Mouse (Mus musculus) heart, embryonic 12.5 days (tissue): Measurements from ENCODE around the gene Rdm1. TPM values are rescaled to one million over a fixed set of nuclear protein-coding genes. Genes with fewer than 3 reads are reported as not detected.
"Not testable (repeated sequence)": the region's sequence is repeated elsewhere in the genome, so short reads cannot be mapped to it uniquely, and the experiment has no call there.

ENCODE experiments used
- ATAC-seq: fragments of 200-750 bp; cut with Nextera tagmentation; 2 replicates; pipeline ENCODE4 v1.8.0; 2017; ENCODE audit warnings: moderate TSS enrichment, moderate library complexity; ENCODE audit not compliant: insufficient number of reproducible peaks, low FRiP score
- H3K27ac ChIP-seq: fragments of 300-500 bp; sonication (generic); 2 replicates; pipeline ENCODE4 v1.5.1; 2016; ENCODE audit warnings: mild to moderate bottlenecking, moderate library complexity; ENCODE audit not compliant: poor library complexity, severe bottlenecking
- H3K27me3 ChIP-seq: fragments of 300-500 bp; sonication (generic); replicated peaks from 2 replicates; pipeline ENCODE4 v1.6.1; 2016; ENCODE audit warnings: mild to moderate bottlenecking, moderate library complexity
- H3K36me3 ChIP-seq: fragments of 300-500 bp; sonication (generic); 2 replicates; pipeline ENCODE4 v1.6.1; 2016; ENCODE audit warnings: mild to moderate bottlenecking, moderate library complexity
- H3K4me1 ChIP-seq: fragments of 300-500 bp; sonication (generic); replicated peaks from 2 replicates; pipeline ENCODE4 v1.6.1; 2016; ENCODE audit warnings: mild to moderate bottlenecking
- H3K4me2 ChIP-seq: fragments of 300-500 bp; sonication (generic); 2 replicates; pipeline ENCODE4 v1.6.1; 2016; ENCODE audit warnings: mild to moderate bottlenecking, moderate library complexity
- H3K4me3 ChIP-seq: fragments of 300-500 bp; sonication (generic); 2 replicates; pipeline ENCODE4 v1.5.1; 2016; ENCODE audit warnings: mild to moderate bottlenecking
- H3K9ac ChIP-seq: fragments of 300-500 bp; sonication (generic); 2 replicates; pipeline ENCODE4 v1.6.1; 2016; ENCODE audit warnings: mild to moderate bottlenecking, moderate library complexity
- H3K9me3 ChIP-seq: fragments of 300-500 bp; sonication (generic); replicated peaks from 2 replicates; pipeline ENCODE4 v1.6.1; 2016; ENCODE audit warnings: mild to moderate bottlenecking, moderate library complexity
- WGBS: fragments of 180-500 bp; shearing (Covaris S2); methylation state at CpG from one replicate; pipeline ENCODE4 v1.1.7; 2016; 5-methylcytosine and 5-hydroxymethylcytosine counted together
- polyA plus RNA-seq: library from polyadenylated mRNA; unstranded; fragments of >200 nt; fragmentation: Nextera tagmentation; extraction: Ambion mirVana; gene quantifications from 2 replicates; pipeline ENCODE4 v1.2.1, GENCODE M21; 2016

The Rdm1 gene
- polyA plus RNA-seq, 1 experiment from 2014 or later, result 28.3 TPM

DNA sequence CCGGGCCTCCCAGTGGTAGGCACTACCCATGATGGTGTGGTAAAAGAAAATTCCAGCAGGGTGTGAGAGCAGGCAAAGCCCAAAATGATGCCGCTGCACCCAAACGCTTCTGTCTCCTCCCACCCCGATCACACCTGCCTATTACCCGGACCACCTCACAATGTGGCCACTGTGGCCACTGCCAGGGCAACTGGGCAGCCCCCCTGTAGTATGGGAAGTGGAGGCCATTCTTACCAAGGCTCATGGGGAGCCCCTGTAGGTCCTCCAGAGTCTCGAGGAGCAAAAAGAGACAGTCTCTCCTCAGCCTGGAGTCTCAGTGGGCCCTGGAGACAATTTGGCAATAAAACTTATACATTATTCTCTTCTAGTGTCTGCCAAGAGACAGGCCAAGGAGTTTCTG, 27.8 kb upstream of the Rdm1 start, which contains the start of gene Gm11634:
Gm11634 (minus strand) TSS at position 101 of the 400 bp plus-strand sequence.
- Histone ChIP-seq H3K4me1 (no peaks in the 10 kb centered on the region), H3K9me3 (no peaks in the 10 kb centered on the region), H3K4me2 (no peak within 1 kb of the TSS), H3K27ac (no peak within 1 kb of the TSS), H3K4me3 (no peak within 1 kb of the TSS), H3K9ac (no peak within 1 kb of the TSS), H3K27me3 (peaks cover 8% of the 10 kb centered on the region; the same call in 1 of the 2 replicates), H3K36me3 (no peaks in the 10 kb centered on the region)
- 67% methylated on average over 6 of the region's 6 CpGs for WGBS
- no peak for ATAC-seq

DNA sequence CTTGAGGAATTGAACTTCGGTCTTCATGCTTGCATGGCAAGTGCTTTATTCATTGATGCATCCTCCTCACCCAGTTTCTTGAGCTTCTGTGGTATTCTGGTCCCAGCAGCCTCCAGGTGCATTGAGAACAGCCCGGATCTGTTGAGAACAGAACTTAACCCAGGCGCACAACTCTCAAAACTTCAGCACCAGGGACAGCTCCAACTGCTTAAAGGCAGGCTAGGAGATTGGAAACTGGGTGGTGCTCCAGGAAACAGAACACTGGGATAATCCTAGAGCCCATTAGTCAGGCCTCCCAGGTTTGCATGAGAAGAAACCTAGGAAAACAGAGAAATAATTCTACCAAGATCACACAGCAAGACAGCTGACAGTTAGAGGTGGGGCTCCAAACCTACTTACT, 24.5 kb upstream of the Rdm1 start:
- Histone ChIP-seq H3K9me3 (no peaks in the 10 kb centered on the region), H3K27me3 (peaks cover 8% of the 10 kb centered on the region; the same call in 1 of the 2 replicates)
- WGBS, result 11% methylated on average over 3 of the region's 3 CpGs

DNA sequence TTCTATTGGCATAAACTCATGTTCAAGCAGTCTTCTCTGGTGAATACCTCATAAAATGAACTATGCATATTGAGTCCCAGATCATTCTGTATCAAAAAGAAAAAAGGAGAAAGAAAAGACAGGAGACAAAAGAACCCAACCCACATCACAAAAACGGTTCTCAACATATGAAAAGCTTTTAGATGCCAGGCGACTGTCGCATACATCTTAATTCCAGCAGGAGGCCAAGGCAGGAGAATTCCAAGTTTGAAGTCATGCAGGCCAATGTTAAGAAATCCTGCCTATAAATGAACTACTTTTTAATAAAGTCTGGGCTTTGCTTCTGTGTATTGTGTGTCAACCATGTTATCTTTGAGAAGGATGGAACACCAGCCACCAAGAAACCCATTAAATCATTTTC, 22.9 kb upstream of the Rdm1 start:
- H3K4me3 ChIP-seq, result no peak overlapping the region

More for the DNA sequence above, 24.5 kb upstream of the Rdm1 start:
- Histone ChIP-seq H3K4me1 (0 out of 2 replicates have a peak, but pooled peaks cover 2% of the 10 kb centered on the region), H3K27ac (no peak overlapping the region), H3K4me3 (no peak overlapping the region), H3K36me3 (no peaks in the 10 kb centered on the region), H3K4me2 (no peak overlapping the region), H3K9ac (no peak overlapping the region)
- no peak for ATAC-seq

DNA sequence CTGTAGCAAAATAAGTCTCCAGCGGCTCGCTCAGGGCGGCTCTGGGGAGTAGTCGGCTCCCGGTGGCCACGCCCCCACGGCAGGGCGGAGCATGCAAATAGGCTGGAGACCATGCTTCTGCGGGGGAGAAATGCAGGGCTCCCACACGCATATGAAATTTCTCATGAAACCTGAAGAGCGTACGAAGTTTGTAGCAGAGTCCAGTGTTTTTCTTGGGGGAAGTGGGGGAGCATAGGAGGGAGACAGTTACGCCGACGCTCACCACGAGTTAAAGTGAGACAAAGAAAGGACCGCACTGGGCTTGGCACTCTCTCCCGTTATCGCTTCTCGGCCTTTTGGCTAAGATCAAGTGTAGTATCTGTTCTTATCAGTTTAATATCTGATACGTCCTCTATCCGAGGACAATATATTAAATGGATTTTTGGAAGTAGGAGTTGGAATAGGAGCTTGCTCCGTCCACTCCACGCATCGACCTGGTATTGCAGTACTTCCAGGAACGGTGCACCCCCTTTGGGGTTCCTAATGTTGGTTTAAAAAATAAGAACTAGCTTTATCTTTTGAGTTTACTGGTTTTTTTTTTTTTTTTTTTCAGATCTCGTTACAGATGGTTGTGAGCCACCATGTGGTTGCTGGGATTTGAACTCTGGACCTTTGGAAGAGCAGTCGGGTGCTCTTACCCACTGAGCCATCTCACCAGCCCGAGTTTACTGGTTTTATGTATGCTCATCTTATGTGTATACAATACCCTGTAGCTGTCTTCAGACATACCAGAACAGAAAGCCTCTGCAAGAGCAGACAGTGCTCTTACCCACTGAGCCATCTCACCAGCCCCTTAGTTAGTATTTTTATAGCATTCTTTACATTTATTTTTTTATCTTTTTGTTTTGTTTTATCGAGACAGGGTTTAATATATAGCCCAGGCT, 22.2 kb upstream of the Rdm1 start:
- ATAC-seq, result 0 out of 2 replicates have a peak, but pooled peaks have one; percentile 63
- Histone ChIP-seq H3K9ac (0 out of 2 replicates have a peak overlapping the region, but pooled peaks have one; percentile 40), H3K27ac (peak overlapping the region; percentile 57; the same call in 1 of the 2 replicates)

More for the DNA sequence above, 22.9 kb upstream of the Rdm1 start:
- no peak overlapping the region for H3K27ac ChIP-seq
- H3K9ac ChIP-seq, result no peak overlapping the region
- H3K4me2 ChIP-seq, result no peak overlapping the region
- H3K9me3 ChIP-seq, result no peaks in the 10 kb centered on the region
- H3K36me3 ChIP-seq, result no peaks in the 10 kb centered on the region
- peaks cover 7% of the 10 kb centered on the region; the same call in 1 of the 2 replicates for H3K27me3 ChIP-seq
- H3K4me1 ChIP-seq, result 0 out of 2 replicates have a peak, but pooled peaks cover 2% of the 10 kb centered on the region
- 1% methylated on average over 3 of the region's 3 CpGs for WGBS
- no peak for ATAC-seq

DNA sequence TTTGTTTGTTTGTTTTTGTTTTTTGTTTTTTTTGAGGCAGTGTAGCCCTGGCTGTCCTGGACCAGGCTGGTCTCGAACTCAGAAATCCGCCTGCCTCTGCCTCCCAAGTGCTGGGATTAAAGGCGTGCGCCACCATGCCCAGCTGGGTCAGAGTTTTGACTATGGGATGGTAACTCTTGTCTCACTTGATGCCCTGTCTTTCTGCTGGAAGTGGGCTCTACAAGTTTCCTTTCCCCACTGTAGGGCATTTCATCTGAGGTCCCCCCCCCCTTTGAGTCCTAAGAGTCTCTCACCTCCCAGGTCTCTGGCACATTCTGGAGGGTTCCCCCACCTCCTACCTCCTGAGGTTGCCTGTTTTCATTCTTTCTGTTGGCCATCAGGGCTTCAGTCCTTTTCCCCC, 19.9 kb upstream of the Rdm1 start:
- not testable (repeated sequence) for H3K9me3 ChIP-seq, H3K4me2 ChIP-seq, H3K27me3 ChIP-seq, H3K9ac ChIP-seq, H3K27ac ChIP-seq, H3K36me3 ChIP-seq, ATAC-seq, H3K4me3 ChIP-seq
- WGBS, result 87% methylated on average over 4 of the region's 4 CpGs
- peaks cover 13% of the 10 kb centered on the region for H3K4me1 ChIP-seq

More for the DNA sequence above, 22.2 kb upstream of the Rdm1 start:
- H3K27me3 ChIP-seq, H3K4me1 ChIP-seq, H3K36me3 ChIP-seq, H3K9me3 ChIP-seq: not testable (repeated sequence)
- peak overlapping the region; percentile 35 for H3K4me3 ChIP-seq
- WGBS, result 2% methylated on average over 30 of the region's 30 CpGs
- H3K4me2 ChIP-seq, result peak overlapping the region; percentile 65

DNA sequence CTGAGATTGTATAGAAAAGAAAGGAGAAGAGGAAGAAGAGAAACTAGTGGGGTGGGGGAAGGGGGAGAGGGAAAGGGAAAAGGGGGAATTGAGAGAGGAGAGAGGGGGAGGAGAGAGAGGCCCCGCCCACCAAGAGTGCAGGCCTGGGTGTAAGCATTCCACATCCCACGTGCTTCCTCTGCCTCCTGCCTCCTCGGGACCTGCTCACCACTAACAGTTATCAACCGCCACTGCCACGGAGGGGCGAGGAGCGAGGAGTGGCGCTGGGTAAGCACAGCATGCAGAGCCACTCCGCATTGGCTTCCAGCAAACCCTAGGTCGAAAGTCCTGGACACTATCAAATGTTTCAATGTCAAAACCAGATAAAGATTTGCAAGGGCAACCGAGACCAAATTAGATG, 16.6 kb upstream of the Rdm1 start:
- Histone ChIP-seq H3K36me3 (no peaks in the 10 kb centered on the region), H3K4me2 (peak overlapping the region; percentile 50), H3K9ac (no peak overlapping the region), H3K4me3 (0 out of 2 replicates have a peak overlapping the region, but pooled peaks have one; percentile 14), H3K27ac (no peak overlapping the region), H3K4me1 (peaks cover 15% of the 10 kb centered on the region), H3K9me3 (no peaks in the 10 kb centered on the region), H3K27me3 (no peaks in the 10 kb centered on the region)
- ATAC-seq, result peak; percentile 61; the same call in 1 of the 2 replicates
- 11% methylated on average over 11 of the region's 11 CpGs for WGBS

DNA sequence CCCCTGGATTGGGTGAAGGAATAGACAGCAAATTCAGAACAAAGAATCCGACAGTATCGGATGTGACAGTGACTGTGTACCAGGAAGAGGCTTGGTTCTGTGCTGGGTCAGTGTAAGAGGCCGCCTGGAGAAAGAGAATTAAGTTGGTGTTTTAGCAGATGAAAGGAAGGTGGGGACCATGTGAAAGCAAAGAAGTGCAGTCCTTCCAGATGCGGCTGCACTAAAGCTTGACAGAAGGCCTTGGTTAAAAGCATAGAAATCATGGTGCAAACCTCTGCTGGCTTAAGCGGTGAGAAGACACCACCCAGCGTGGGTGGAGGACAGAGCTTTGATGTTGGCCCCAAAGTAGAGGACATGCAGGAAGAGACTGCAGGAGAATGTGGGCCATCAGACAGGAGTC, 13.4 kb upstream of the Rdm1 start:
- H3K27ac ChIP-seq, result no peak overlapping the region
- WGBS, result 66% methylated on average over 6 of the region's 6 CpGs

DNA sequence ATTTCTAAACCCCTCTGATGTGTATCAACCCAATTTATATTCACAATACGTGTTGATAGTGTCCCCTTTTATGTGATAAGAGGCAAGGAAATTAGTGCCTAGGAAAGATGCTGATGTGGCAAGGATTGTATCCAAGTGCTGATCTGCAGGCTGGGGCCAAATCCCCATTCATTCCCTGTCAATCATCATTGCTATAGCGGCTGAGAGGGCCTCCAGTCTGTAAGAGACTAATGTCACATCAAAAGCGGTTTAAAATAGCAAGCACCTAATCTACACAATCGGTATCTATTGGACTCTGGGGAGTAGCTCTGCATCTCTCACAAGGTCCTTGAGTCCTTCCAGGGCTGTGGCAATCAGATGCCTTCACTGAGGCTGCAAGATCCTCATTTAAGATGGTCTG, 12.9 kb upstream of the Rdm1 start:
- no peak overlapping the region for H3K4me2 ChIP-seq
- no peaks in the 10 kb centered on the region for H3K9me3 ChIP-seq
- H3K27ac ChIP-seq, result no peak overlapping the region
- H3K36me3 ChIP-seq, result no peaks in the 10 kb centered on the region
- no peak for ATAC-seq
- WGBS, result 36% methylated on average over 4 of the region's 4 CpGs
- peaks cover 32% of the 10 kb centered on the region for H3K4me1 ChIP-seq
- no peak overlapping the region for H3K4me3 ChIP-seq
- 0 out of 2 replicates have a peak, but pooled peaks cover 6% of the 10 kb centered on the region for H3K27me3 ChIP-seq
- no peak overlapping the region for H3K9ac ChIP-seq

More for the DNA sequence above, 13.4 kb upstream of the Rdm1 start:
- 0 out of 2 replicates have a peak, but pooled peaks cover 6% of the 10 kb centered on the region for H3K27me3 ChIP-seq
- H3K9me3 ChIP-seq, result no peaks in the 10 kb centered on the region
- no peaks in the 10 kb centered on the region for H3K36me3 ChIP-seq
- peaks cover 32% of the 10 kb centered on the region for H3K4me1 ChIP-seq
- no peak overlapping the region for H3K4me3 ChIP-seq
- no peak overlapping the region for H3K4me2 ChIP-seq
- no peak for ATAC-seq
- no peak overlapping the region for H3K9ac ChIP-seq

DNA sequence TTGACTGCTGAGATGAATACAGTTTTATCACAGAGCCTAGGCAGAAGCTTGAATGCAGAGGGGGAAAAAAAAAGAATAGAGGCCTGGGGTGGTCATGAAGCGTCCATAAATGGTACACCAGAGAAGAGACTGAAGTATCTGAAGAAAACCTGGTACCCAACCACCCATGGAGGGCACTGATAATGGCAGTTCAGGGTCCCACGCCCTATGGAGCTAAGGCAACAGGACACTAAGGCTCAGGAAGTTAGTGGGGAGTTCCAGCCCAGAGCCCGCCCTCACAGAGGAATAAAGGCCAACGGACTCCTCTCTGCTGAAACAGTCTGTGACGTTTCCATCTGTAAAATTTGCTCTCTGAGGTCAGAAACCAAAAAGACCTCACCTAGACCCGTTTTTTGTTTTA, 11.6 kb upstream of the Rdm1 start:
- H3K27ac ChIP-seq, result no peak overlapping the region
- H3K4me1 ChIP-seq, result peaks cover 27% of the 10 kb centered on the region
- H3K9ac ChIP-seq, result no peak overlapping the region
- H3K9me3 ChIP-seq, result no peaks in the 10 kb centered on the region
- no peak for ATAC-seq
- no peak overlapping the region for H3K4me2 ChIP-seq
- H3K36me3 ChIP-seq, result no peaks in the 10 kb centered on the region
- 0 out of 2 replicates have a peak, but pooled peaks cover 6% of the 10 kb centered on the region for H3K27me3 ChIP-seq
- 75% methylated on average over 6 of the region's 6 CpGs for WGBS
- no peak overlapping the region for H3K4me3 ChIP-seq

DNA sequence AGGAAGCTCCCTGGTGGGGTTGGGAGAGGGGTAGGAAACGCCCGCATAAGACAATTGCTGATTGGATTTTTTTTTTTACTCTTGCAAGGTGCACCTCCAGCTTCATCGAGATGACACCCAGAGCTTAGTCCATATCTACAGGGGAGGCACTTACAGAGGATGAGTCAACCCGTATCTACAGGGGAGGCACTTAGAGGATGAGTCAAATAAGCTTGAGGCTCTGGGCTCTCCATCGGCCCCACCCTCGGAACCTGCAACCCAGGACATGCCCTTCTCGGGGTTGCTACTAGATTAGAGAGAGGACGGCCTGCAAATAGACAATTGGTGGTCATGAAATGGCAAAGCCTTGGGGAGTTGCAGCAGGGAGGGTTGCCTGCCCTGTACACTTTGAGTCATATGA, 10.9 kb upstream of the Rdm1 start:
- H3K27me3 ChIP-seq, result 0 out of 2 replicates have a peak, but pooled peaks cover 6% of the 10 kb centered on the region
- H3K9me3 ChIP-seq, result no peaks in the 10 kb centered on the region
- no peak overlapping the region for H3K4me2 ChIP-seq
- no peak for ATAC-seq
- no peak overlapping the region for H3K4me3 ChIP-seq
- peaks cover 21% of the 10 kb centered on the region for H3K4me1 ChIP-seq
- H3K36me3 ChIP-seq, result no peaks in the 10 kb centered on the region
- no peak overlapping the region for H3K9ac ChIP-seq
- 72% methylated on average over 8 of the region's 8 CpGs for WGBS
- H3K27ac ChIP-seq, result no peak overlapping the region
